Comparison of ENCODE assay signal across 8 mouse cellular contexts in genomic region chr7:45466283-45467089, GRCm38 (mm10). TPM values are rescaled to one million over a fixed set of nuclear protein-coding genes. Genes with fewer than 3 reads are reported as not detected.
DNase-seq lines count a peak whose midpoint lies in the region; ATAC-seq lines count a peak whose summit lies in the region.

Gene Bax, minus strand, starts transcription at chr7:45466898.

- H3K4me3 ChIP-seq in megakaryocyte, embryonic 14.5 days (replicated peaks): peak within 1 kb of the TSS; percentile 96

- no peaks in the 10 kb centered on the region for H3K27me3 ChIP-seq in megakaryocyte, embryonic 14.5 days (replicated peaks)

- H3K36me3 ChIP-seq in megakaryocyte, embryonic 14.5 days (replicated peaks; ENCODE audit: low read length): peaks cover 46% of the 10 kb centered on the region

- ATAC-seq in common myeloid progenitor, adult 5-6 weeks (replicated peaks; ENCODE audit: low read depth, poor library complexity, severe bottlenecking): peak; percentile 82

- H3K9me3 ChIP-seq in megakaryocyte, embryonic 14.5 days: no peaks in the 10 kb centered on the region; the same call in 1 of the 2 replicates

- H3K4me1 ChIP-seq in megakaryocyte, embryonic 14.5 days: peaks cover 73% of the 10 kb centered on the region

- peak; percentile 98 for DNase-seq in ZHBTc4 (ENCODE audit: low read depth, low spot score)
- peak; percentile 94 to 95 for DNase-seq in gastrocnemius, adult 8-10 months (ENCODE audit: low spot score in 2 of 2)
- DNase-seq in hindlimb bud, embryonic 11.5 days (ENCODE audit: extremely low spot score, low read depth, low spot score): peak; percentile 79
- DNase-seq in left cerebral cortex, adult 8-10 months (ENCODE audit: low spot score in 2 of 2): peak; percentile 88 to 97
- DNase-seq in right cerebral cortex, postnatal 10 days (ENCODE audit: low spot score in 2 of 2): peak; percentile 98
- peak; percentile 93 for DNase-seq in urinary bladder, postnatal 25 days (ENCODE audit: low spot score)

RNA-seq across cellular contexts. Expression of gene Bax, which starts in this region (rescaled TPM):
- total RNA-seq in common myeloid progenitor, adult 5-6 weeks (2017): 34.0 and 35.6 TPM in 2 replicates
- 10 to 100 TPM; 14.5 to 17.8 (median 15.3) TPM for total RNA-seq in gastrocnemius, adult 8-10 months (2022)
- 10 to 100 TPM; 57.8 to 78.7 (median 67.0) TPM for total RNA-seq in left cerebral cortex, adult 8-10 months (2022)
- polyA plus RNA-seq in megakaryocyte, embryonic 14.5 days (2012; ENCODE audit: insufficient read depth, low replicate concordance): 502 and 597 TPM in 2 replicates

Comparison
In these comparisons a context has a peak if more than half of its experiments do, and no peak if none do; other contexts are left out.
1. Peak in every context shown above with its lines: DNase-seq, ATAC-seq and H3K4me3 ChIP-seq.